ENCODE assay signal across 13 mouse cellular contexts in genomic region chr1:150779902-150780301, GRCm38 (mm10).
DNase-seq lines count a peak whose midpoint lies in the region; ATAC-seq and TF ChIP-seq lines count a peak whose summit lies in the region.
"Had no signal": no experiment of that assay in that cellular context is flagged by ENCODE, and none has a peak within 500 bp of the region (broad histone marks: within the 10 kb centered on the region; RNA-seq: fewer than 3 reads in every experiment).

No protein-coding gene starts in this region.

- no peak overlapping the region for H3K4me2 ChIP-seq in forebrain, embryonic 13.5 days
- H3K4me2 ChIP-seq in forebrain, embryonic 16.5 days (ENCODE audit: low read length), result no peak overlapping the region
- no peak overlapping the region for H3K4me2 ChIP-seq in liver, postnatal 0 days (ENCODE audit: low read depth, low read length)
- no peak overlapping the region for H3K4me2 ChIP-seq in liver, embryonic 12.5 days
- H3K4me2 ChIP-seq: heart, embryonic 15.5 days; lung, embryonic 15.5 days had no signal

- H3K4me1 ChIP-seq in forebrain, embryonic 13.5 days, result no peaks in the 10 kb centered on the region
- peaks cover 3% of the 10 kb centered on the region; the same call in 1 of the 2 replicates for H3K4me1 ChIP-seq in forebrain, embryonic 16.5 days (replicated peaks; ENCODE audit: control insufficient read depth, insufficient read depth, low read length)
- no peaks in the 10 kb centered on the region for H3K4me1 ChIP-seq in liver, postnatal 0 days (ENCODE audit: insufficient read depth)
- H3K4me1 ChIP-seq in liver, embryonic 12.5 days, result no peaks in the 10 kb centered on the region
- H3K4me1 ChIP-seq in G1E (ENCODE audit: insufficient read depth, low read depth, low read length), result no peaks in the 10 kb centered on the region
- H3K4me1 ChIP-seq: lung, embryonic 15.5 days had no signal

- no peaks in the 10 kb centered on the region for H3K27me3 ChIP-seq in forebrain, embryonic 13.5 days
- no peaks in the 10 kb centered on the region for H3K27me3 ChIP-seq in forebrain, embryonic 16.5 days (replicated peaks; ENCODE audit: control insufficient read depth, insufficient read depth, low read length)
- H3K27me3 ChIP-seq in liver, postnatal 0 days (ENCODE audit: insufficient read depth, low read length), result no peaks in the 10 kb centered on the region
- no peaks in the 10 kb centered on the region for H3K27me3 ChIP-seq in liver, embryonic 12.5 days (replicated peaks)
- H3K27me3 ChIP-seq in G1E (ENCODE audit: insufficient read depth, low read length), result no peaks in the 10 kb centered on the region
- H3K27me3 ChIP-seq: heart, embryonic 15.5 days; lung, embryonic 15.5 days had no signal

- DNase-seq in liver, postnatal 0 days, result no peak
- DNase-seq in G1E (ENCODE audit: low spot score), result no peak
- DNase-seq in induced T-regulatory cell, adult 2 months (ENCODE audit: low read depth), result peak; percentile 1
- DNase-seq in spleen, postnatal 14 days (ENCODE audit: low spot score in 2 of 2), result no peak
- DNase-seq in adrenal gland, adult 8-10 months, result no peak
- DNase-seq: kidney, adult 8-10 months; right cerebral cortex, postnatal 4 days; thymus, postnatal 14 days had no signal

- H3K9ac ChIP-seq in forebrain, embryonic 13.5 days, result no peak overlapping the region
- H3K9ac ChIP-seq in forebrain, embryonic 16.5 days (replicated peaks; ENCODE audit: low read depth, low read length), result no peak overlapping the region
- H3K9ac ChIP-seq in liver, postnatal 0 days (replicated peaks), result no peak overlapping the region
- H3K9ac ChIP-seq in liver, embryonic 12.5 days, result no peak overlapping the region
- H3K9ac ChIP-seq: heart, embryonic 15.5 days; lung, embryonic 15.5 days had no signal

- H3K9me3 ChIP-seq in forebrain, embryonic 13.5 days (replicated peaks), result no peaks in the 10 kb centered on the region
- no peaks in the 10 kb centered on the region for H3K9me3 ChIP-seq in forebrain, embryonic 16.5 days (ENCODE audit: control insufficient read depth, low read length)
- H3K9me3 ChIP-seq in liver, postnatal 0 days (ENCODE audit: low read length), result no peaks in the 10 kb centered on the region
- no peaks in the 10 kb centered on the region for H3K9me3 ChIP-seq in liver, embryonic 12.5 days (replicated peaks)
- H3K9me3 ChIP-seq in G1E (replicated peaks), result no peaks in the 10 kb centered on the region
- H3K9me3 ChIP-seq: heart, embryonic 15.5 days; lung, embryonic 15.5 days had no signal

- 42% methylated on average over 2 of the region's 2 CpGs for WGBS in forebrain, embryonic 13.5 days
- 25% methylated on average over 2 of the region's 2 CpGs for WGBS in forebrain, embryonic 16.5 days
- 22% methylated on average over 2 of the region's 2 CpGs for WGBS in liver, postnatal 0 days (ENCODE audit: insufficient replicate concordance)
- 17% methylated on average over 2 of the region's 2 CpGs for WGBS in liver, embryonic 12.5 days (ENCODE audit: insufficient replicate concordance)

- no peak for TF ChIP-seq EP300 in liver, postnatal 0 days (IDR thresholded peaks at IDR 0.05; ENCODE audit: low read depth)

- H3K36me3 ChIP-seq in forebrain, embryonic 13.5 days (ENCODE audit: poor library complexity, severe bottlenecking), result no peaks in the 10 kb centered on the region
- no peaks in the 10 kb centered on the region for H3K36me3 ChIP-seq in forebrain, embryonic 16.5 days (ENCODE audit: control insufficient read depth, insufficient read depth)
- H3K36me3 ChIP-seq in liver, postnatal 0 days (replicated peaks; ENCODE audit: insufficient read depth, low read length), result no peaks in the 10 kb centered on the region
- H3K36me3 ChIP-seq in liver, embryonic 12.5 days, result no peaks in the 10 kb centered on the region
- H3K36me3 ChIP-seq in G1E (replicated peaks), result no peaks in the 10 kb centered on the region
- H3K36me3 ChIP-seq: heart, embryonic 15.5 days; lung, embryonic 15.5 days had no signal

- peak; percentile 56; the same call in 1 of the 2 replicates for ATAC-seq in forebrain, embryonic 13.5 days
- ATAC-seq in forebrain, embryonic 16.5 days, result no peak
- ATAC-seq in liver, postnatal 0 days, result no peak
- ATAC-seq in liver, embryonic 12.5 days, result no peak
- ATAC-seq in G1E (ENCODE audit: extremely low read depth, insufficient number of reproducible peaks, low FRiP score, poor library complexity, severe bottlenecking), result 0 out of 2 replicates have a peak, but pooled peaks have one; percentile 32

- H3K4me3 ChIP-seq in forebrain, embryonic 13.5 days, result no peak overlapping the region
- H3K4me3 ChIP-seq in forebrain, embryonic 16.5 days (replicated peaks; ENCODE audit: low read length), result no peak overlapping the region
- H3K4me3 ChIP-seq in liver, postnatal 0 days (ENCODE audit: low read depth, low read length), result no peak overlapping the region
- H3K4me3 ChIP-seq in liver, embryonic 12.5 days, result no peak overlapping the region
- no peak overlapping the region for H3K4me3 ChIP-seq in G1E (ENCODE audit: low read depth, low read length)
- H3K4me3 ChIP-seq: heart, embryonic 15.5 days; lung, embryonic 15.5 days had no signal

- H3K27ac ChIP-seq in forebrain, embryonic 13.5 days, result no peak overlapping the region
- H3K27ac ChIP-seq in forebrain, embryonic 16.5 days (ENCODE audit: low read length), result no peak overlapping the region
- no peak overlapping the region for H3K27ac ChIP-seq in liver, postnatal 0 days (ENCODE audit: low read depth)
- H3K27ac ChIP-seq in liver, embryonic 12.5 days, result no peak overlapping the region
- H3K27ac ChIP-seq: heart, embryonic 15.5 days; lung, embryonic 15.5 days had no signal

- TF ChIP-seq CTCF in liver, postnatal 0 days (IDR thresholded peaks at IDR 0.05; ENCODE audit: low read depth), result peak; percentile 43
- no peak for TF ChIP-seq CTCF in G1E (IDR thresholded peaks at IDR 0.05; ENCODE audit: low read depth, low read length)

Comparison
In these comparisons a context has a peak if more than half of its experiments do, and no peak if none do; other contexts are left out.
1. ATAC-seq: peak in forebrain, embryonic 13.5 days (single experiment) and G1E (single experiment); none in forebrain, embryonic 16.5 days (single experiment), liver, postnatal 0 days (single experiment) and liver, embryonic 12.5 days (single experiment).